Comparison of ENCODE assay signal across 1 mouse cellular context in the genomic region with DNA sequence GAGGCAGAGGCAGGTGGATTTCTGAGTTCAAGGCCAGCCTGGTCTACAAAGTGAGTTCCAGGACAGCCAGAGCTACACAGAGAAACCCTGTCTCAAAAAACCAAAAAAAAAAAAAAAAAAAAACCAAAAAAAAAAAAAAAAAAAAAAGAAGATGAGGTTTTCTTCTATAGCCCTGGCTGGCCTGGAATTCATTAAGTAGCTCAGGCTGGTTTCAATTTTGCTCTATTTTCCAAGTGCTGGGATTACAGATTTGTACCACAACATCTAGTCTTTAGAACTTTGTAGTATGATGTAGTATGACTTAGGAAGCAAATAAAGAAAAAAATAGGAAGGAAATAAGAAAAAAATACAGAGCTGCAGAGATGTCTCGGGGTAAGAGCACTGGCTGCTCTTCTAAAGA.
TF ChIP-seq lines count a peak whose summit lies in the region.

No protein-coding gene starts in this region.

TF ChIP-seq in MEL, 35 proteins besides CTCF, POLR2A, EP300 and RAD21:
- TF ChIP-seq ZNF384 (IDR thresholded peaks at IDR 0.05; ENCODE audit: low read depth, low read length) = peak; percentile 48; the same call in 1 of the 2 replicates
